Mouse (Mus musculus) limb, embryonic 13.5 days (tissue): ENCODE measurements around the gene Taf3. TPM values are rescaled to one million over a fixed set of nuclear protein-coding genes. Genes with fewer than 3 reads are reported as not detected.

ENCODE experiments used
- ATAC-seq: fragments of 200-750 bp; cut with Nextera tagmentation; 2 replicates; pipeline ENCODE4 v1.8.0; 2017; ENCODE audit warnings: low read depth, moderate number of reproducible peaks, moderate TSS enrichment; ENCODE audit not compliant: low FRiP score
- H3K27ac ChIP-seq: fragments of 300-500 bp; sonication (generic); 2 replicates; pipeline ENCODE4 v1.5.1; 2015; ENCODE audit warnings: inconsistent platforms, mild to moderate bottlenecking, moderate library complexity
- H3K27me3 ChIP-seq: fragments of 300-500 bp; sonication (generic); 2 replicates; pipeline ENCODE4 v1.6.1; 2015; ENCODE audit warnings: mild to moderate bottlenecking, inconsistent platforms
- H3K36me3 ChIP-seq: fragments of 300-500 bp; sonication (generic); 2 replicates; pipeline ENCODE4 v1.6.1; 2015; ENCODE audit warnings: inconsistent platforms, mild to moderate bottlenecking, moderate library complexity
- H3K4me1 ChIP-seq: fragments of 300-500 bp; sonication (generic); 2 replicates; pipeline ENCODE4 v1.6.1; 2015; ENCODE audit warnings: inconsistent platforms
- H3K4me2 ChIP-seq: fragments of 300-500 bp; sonication (generic); replicated peaks from 2 replicates; pipeline ENCODE4 v1.6.1; 2015; ENCODE audit warnings: inconsistent platforms, mild to moderate bottlenecking, moderate library complexity
- H3K4me3 ChIP-seq: fragments of 300-500 bp; sonication (generic); 2 replicates; pipeline ENCODE4 v1.5.1; 2015; ENCODE audit warnings: moderate library complexity, mild to moderate bottlenecking, inconsistent platforms
- H3K9ac ChIP-seq: fragments of 300-500 bp; sonication (generic); 2 replicates; pipeline ENCODE4 v1.6.1; 2015; ENCODE audit warnings: mild to moderate bottlenecking, inconsistent platforms
- H3K9me3 ChIP-seq: fragments of 300-500 bp; sonication (generic); 2 replicates; pipeline ENCODE4 v1.6.1; 2016; ENCODE audit warnings: inconsistent platforms
- WGBS: fragments of 180-500 bp; shearing (Covaris S2); methylation state at CpG from one replicate; pipeline ENCODE4 v1.1.7; 2015; 5-methylcytosine and 5-hydroxymethylcytosine counted together
- polyA plus RNA-seq: library from polyadenylated mRNA; unstranded; fragments of >200 nt; fragmentation: Nextera tagmentation; extraction: Ambion mirVana; gene quantifications from 2 replicates; pipeline ENCODE4 v1.2.1, GENCODE M21; 2015

Gene Taf3
- polyA plus RNA-seq, 1 experiment from 2014 or later = 15.2 TPM

- no peak for ATAC-seq
- no peaks in the 10 kb centered on the region for H3K9me3 ChIP-seq
- H3K27ac ChIP-seq = no peak overlapping the region
- H3K36me3 ChIP-seq = peaks cover 10% of the 10 kb centered on the region; the same call in 1 of the 2 replicates
- no peaks in the 10 kb centered on the region; the same call in 1 of the 2 replicates for H3K4me1 ChIP-seq
- H3K9ac ChIP-seq = no peak overlapping the region
- no peak overlapping the region for H3K4me2 ChIP-seq
- H3K27me3 ChIP-seq = no peaks in the 10 kb centered on the region
- 88% methylated on average over 1 of the region's 1 CpGs for WGBS
- H3K4me3 ChIP-seq = no peak overlapping the region
Measured at GRCm38 (mm10) chr2:9943011-9943410, 105.4 kb downstream of the Taf3 start.

- Histone ChIP-seq H3K4me2 (no peak overlapping the region), H3K4me3 (no peak overlapping the region), H3K36me3 (peaks cover 10% of the 10 kb centered on the region; the same call in 1 of the 2 replicates), H3K4me1 (no peaks in the 10 kb centered on the region), H3K9me3 (no peaks in the 10 kb centered on the region), H3K9ac (no peak overlapping the region), H3K27ac (no peak overlapping the region), H3K27me3 (no peaks in the 10 kb centered on the region)
- no peak for ATAC-seq
- 86% methylated on average over 4 of the region's 4 CpGs for WGBS
Measured at GRCm38 (mm10) chr2:9939250-9939649, 109.1 kb downstream of the Taf3 start.

- Histone ChIP-seq H3K27ac (no peak overlapping the region), H3K4me3 (no peak overlapping the region), H3K27me3 (no peaks in the 10 kb centered on the region), H3K4me1 (no peaks in the 10 kb centered on the region), H3K36me3 (peaks cover 10% of the 10 kb centered on the region; the same call in 1 of the 2 replicates), H3K9me3 (no peaks in the 10 kb centered on the region), H3K9ac (no peak overlapping the region), H3K4me2 (no peak overlapping the region)
- 10% methylated on average over 1 of the region's 1 CpGs for WGBS
- no peak for ATAC-seq
Measured at GRCm38 (mm10) chr2:9935965-9936364, 112.4 kb downstream of the Taf3 start.

- ATAC-seq = no peak
Measured at GRCm38 (mm10) chr2:9926905-9927283, 121.5 kb downstream of the Taf3 start.

GRCm38 (mm10) chr2:9926194-9926904 lies 122.0 kb downstream of the Taf3 start:
- no peak overlapping the region for H3K27ac ChIP-seq

More at GRCm38 (mm10) chr2:9926905-9927283, 121.5 kb downstream of the Taf3 start:
- Histone ChIP-seq H3K27me3 (no peaks in the 10 kb centered on the region), H3K36me3 (peaks cover 11% of the 10 kb centered on the region; the same call in 1 of the 2 replicates), H3K9me3 (no peaks in the 10 kb centered on the region), H3K4me2 (no peak overlapping the region), H3K27ac (no peak overlapping the region), H3K9ac (no peak overlapping the region), H3K4me1 (peaks cover 5% of the 10 kb centered on the region; the same call in 1 of the 2 replicates), H3K4me3 (no peak overlapping the region)
- 86% methylated on average over 4 of the region's 4 CpGs for WGBS

GRCm38 (mm10) chr2:9918691-9919471 lies 129.5 kb downstream of the Taf3 start:
- no peak overlapping the region for H3K4me3 ChIP-seq
- 87% methylated on average over 17 of the region's 17 CpGs for WGBS
- peaks cover 41% of the 10 kb centered on the region for H3K36me3 ChIP-seq
- ATAC-seq = no peak
- no peak overlapping the region for H3K9ac ChIP-seq
- H3K9me3 ChIP-seq = no peaks in the 10 kb centered on the region
- no peak overlapping the region for H3K27ac ChIP-seq
- H3K27me3 ChIP-seq = no peaks in the 10 kb centered on the region
- H3K4me1 ChIP-seq = no peaks in the 10 kb centered on the region
- no peak overlapping the region for H3K4me2 ChIP-seq

More at GRCm38 (mm10) chr2:9926194-9926904, 122.0 kb downstream of the Taf3 start:
- Histone ChIP-seq H3K4me1 (peaks cover 5% of the 10 kb centered on the region; the same call in 1 of the 2 replicates), H3K9me3 (no peaks in the 10 kb centered on the region), H3K36me3 (peaks cover 11% of the 10 kb centered on the region; the same call in 1 of the 2 replicates), H3K4me3 (no peak overlapping the region), H3K27me3 (no peaks in the 10 kb centered on the region), H3K9ac (no peak overlapping the region), H3K4me2 (no peak overlapping the region)
- 46% methylated on average over 7 of the region's 7 CpGs for WGBS
- ATAC-seq = no peak

GRCm38 (mm10) chr2:9917602-9918001 lies 130.8 kb downstream of the Taf3 start:
- WGBS = 87% methylated on average over 9 of the region's 9 CpGs

GRCm38 (mm10) chr2:9905995-9906394 lies 142.4 kb downstream of the Taf3 start:
- H3K36me3 ChIP-seq = no peaks in the 10 kb centered on the region
- peak overlapping the region; percentile 56 for H3K4me2 ChIP-seq
- no peak overlapping the region for H3K9ac ChIP-seq
- peaks cover 19% of the 10 kb centered on the region for H3K27me3 ChIP-seq
- H3K27ac ChIP-seq = no peak overlapping the region
- H3K9me3 ChIP-seq = no peaks in the 10 kb centered on the region
- ATAC-seq = 0 out of 2 replicates have a peak, but pooled peaks have one; percentile 3
- peak overlapping the region; percentile 31 for H3K4me3 ChIP-seq
- WGBS = 3% methylated on average over 11 of the region's 11 CpGs
- peaks cover 6% of the 10 kb centered on the region; the same call in 1 of the 2 replicates for H3K4me1 ChIP-seq

More at GRCm38 (mm10) chr2:9917602-9918001, 130.8 kb downstream of the Taf3 start:
- no peak overlapping the region for H3K9ac ChIP-seq
- peaks cover 33% of the 10 kb centered on the region for H3K36me3 ChIP-seq
- ATAC-seq = no peak
- no peak overlapping the region for H3K4me2 ChIP-seq
- H3K27me3 ChIP-seq = no peaks in the 10 kb centered on the region
- no peaks in the 10 kb centered on the region for H3K4me1 ChIP-seq
- H3K9me3 ChIP-seq = no peaks in the 10 kb centered on the region
- no peak overlapping the region for H3K27ac ChIP-seq
- no peak overlapping the region for H3K4me3 ChIP-seq

GRCm38 (mm10) chr2:9903854-9904560 lies 144.4 kb downstream of the Taf3 start:
- Histone ChIP-seq H3K9me3 (no peaks in the 10 kb centered on the region), H3K4me1 (peaks cover 6% of the 10 kb centered on the region; the same call in 1 of the 2 replicates), H3K27ac (no peak overlapping the region), H3K4me3 (no peak overlapping the region), H3K27me3 (peaks cover 32% of the 10 kb centered on the region), H3K36me3 (no peaks in the 10 kb centered on the region), H3K4me2 (no peak overlapping the region), H3K9ac (no peak overlapping the region)
- no peak for ATAC-seq
- WGBS = 62% methylated on average over 14 of the region's 14 CpGs

- 10% methylated on average over 8 of the region's 8 CpGs for WGBS
- ATAC-seq = no peak
- H3K4me2 ChIP-seq = no peak overlapping the region
- no peaks in the 10 kb centered on the region for H3K36me3 ChIP-seq
- H3K4me1 ChIP-seq = peaks cover 5% of the 10 kb centered on the region; the same call in 1 of the 2 replicates
- H3K4me3 ChIP-seq = no peak overlapping the region
- no peak overlapping the region for H3K27ac ChIP-seq
- H3K9me3 ChIP-seq = no peaks in the 10 kb centered on the region
- peaks cover 88% of the 10 kb centered on the region for H3K27me3 ChIP-seq
- no peak overlapping the region for H3K9ac ChIP-seq
Measured at GRCm38 (mm10) chr2:9897846-9898245, 150.6 kb downstream of the Taf3 start.

GRCm38 (mm10) chr2:9896097-9896770 lies 152.2 kb downstream of the Taf3 start:
- WGBS = 2% methylated on average over 22 of the region's 22 CpGs
- Histone ChIP-seq H3K4me3 (peak overlapping the region; percentile 23), H3K27me3 (peaks cover 89% of the 10 kb centered on the region), H3K4me1 (peaks cover 5% of the 10 kb centered on the region; the same call in 1 of the 2 replicates), H3K36me3 (no peaks in the 10 kb centered on the region), H3K9me3 (no peaks in the 10 kb centered on the region), H3K4me2 (peak overlapping the region; percentile 40), H3K9ac (no peak overlapping the region), H3K27ac (no peak overlapping the region)
- peak; percentile 52; the same call in 1 of the 2 replicates for ATAC-seq
